Mouse (Mus musculus): ENCODE results near the gene Acbd4.

Gene Acbd4

DNA sequence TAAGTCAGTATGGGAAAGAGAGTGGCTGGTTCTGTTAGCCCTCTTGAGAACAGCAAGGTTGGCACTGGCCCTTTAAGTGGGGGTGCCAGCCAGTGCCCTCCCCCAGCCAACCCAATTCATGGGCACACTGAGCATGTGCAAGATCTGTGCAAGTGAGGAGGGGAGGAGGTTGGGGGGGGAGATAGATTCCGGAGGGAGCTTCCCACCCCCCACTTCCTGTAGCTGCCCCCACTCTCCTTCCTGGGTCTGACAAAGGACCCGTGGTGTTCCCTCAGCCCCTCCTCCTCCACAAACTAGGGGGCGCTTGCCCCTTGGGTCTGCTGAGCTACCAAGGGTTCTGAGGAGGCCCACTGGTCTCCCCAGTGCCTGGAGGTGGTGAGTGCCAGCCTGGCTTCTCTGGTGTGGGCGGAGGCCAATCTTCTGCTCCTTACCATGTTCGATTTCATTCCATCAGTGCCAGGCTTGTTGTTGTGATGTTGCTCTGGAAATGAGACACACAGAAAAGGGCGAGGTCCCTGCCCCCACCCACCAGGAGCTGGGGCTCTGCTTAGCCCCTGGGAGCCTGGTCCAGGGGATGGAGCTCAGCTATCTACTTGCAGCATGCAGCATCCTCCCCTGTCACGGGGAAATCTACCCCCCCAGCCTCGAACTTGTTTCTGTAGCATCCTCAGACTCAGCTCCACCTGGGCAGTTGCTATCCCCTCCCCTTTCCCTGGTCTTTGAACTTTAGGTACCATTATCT is 41.1 kb downstream of the Acbd4 start:
- peak; percentile 58 for DNase-seq (ENCODE audit: low spot score)

- DNase-seq (ENCODE audit: low spot score): no peak
These were observed 43.1 kb downstream of the Acbd4 start for GRCm38 (mm10) chr11:103144309-103145285.

DNA sequence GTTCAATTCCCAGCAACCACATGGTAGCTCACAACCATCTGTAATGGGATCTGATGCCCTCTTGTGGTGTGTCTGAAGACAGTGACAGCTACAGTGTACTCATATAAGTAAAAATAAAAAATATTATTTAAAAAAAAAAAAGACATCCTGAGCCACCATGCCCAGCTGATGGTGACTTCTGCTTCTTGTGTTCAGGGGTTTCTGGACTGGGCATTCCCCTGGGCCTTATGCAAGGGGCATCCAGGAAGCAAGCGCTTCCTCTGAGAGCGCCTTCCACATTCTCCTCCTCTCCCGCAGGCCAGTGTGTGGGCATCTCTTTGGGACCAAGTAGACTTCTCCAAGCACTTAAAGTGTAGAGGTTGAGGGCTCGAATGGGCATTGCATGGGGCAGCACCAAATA is 44.9 kb downstream of the Acbd4 start:
- DNase-seq (ENCODE audit: low spot score): no peak

DNA sequence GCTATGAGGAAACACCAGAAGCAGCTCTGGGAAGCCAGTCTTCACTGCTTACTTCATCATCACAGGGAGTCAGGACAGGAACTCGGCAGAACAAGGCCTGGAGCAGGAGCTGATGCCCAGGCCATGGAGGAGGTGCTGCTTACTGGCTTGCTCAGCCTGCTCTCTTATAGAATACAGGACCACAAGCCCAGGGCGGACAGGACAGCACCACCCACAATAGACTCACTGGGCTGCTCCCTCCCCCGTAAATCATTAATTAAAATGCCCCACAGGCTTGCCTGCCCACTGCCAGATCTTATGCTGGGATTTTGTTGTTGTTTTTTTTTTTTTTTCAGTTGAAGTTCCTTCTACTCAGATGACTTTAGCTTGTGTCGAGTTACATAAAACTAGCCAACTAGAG is 46.3 kb downstream of the Acbd4 start:
- no peak for DNase-seq (ENCODE audit: low spot score)

- DNase-seq (ENCODE audit: low spot score): no peak
These were observed 48.3 kb downstream of the Acbd4 start for GRCm38 (mm10) chr11:103149771-103150170.

DNA sequence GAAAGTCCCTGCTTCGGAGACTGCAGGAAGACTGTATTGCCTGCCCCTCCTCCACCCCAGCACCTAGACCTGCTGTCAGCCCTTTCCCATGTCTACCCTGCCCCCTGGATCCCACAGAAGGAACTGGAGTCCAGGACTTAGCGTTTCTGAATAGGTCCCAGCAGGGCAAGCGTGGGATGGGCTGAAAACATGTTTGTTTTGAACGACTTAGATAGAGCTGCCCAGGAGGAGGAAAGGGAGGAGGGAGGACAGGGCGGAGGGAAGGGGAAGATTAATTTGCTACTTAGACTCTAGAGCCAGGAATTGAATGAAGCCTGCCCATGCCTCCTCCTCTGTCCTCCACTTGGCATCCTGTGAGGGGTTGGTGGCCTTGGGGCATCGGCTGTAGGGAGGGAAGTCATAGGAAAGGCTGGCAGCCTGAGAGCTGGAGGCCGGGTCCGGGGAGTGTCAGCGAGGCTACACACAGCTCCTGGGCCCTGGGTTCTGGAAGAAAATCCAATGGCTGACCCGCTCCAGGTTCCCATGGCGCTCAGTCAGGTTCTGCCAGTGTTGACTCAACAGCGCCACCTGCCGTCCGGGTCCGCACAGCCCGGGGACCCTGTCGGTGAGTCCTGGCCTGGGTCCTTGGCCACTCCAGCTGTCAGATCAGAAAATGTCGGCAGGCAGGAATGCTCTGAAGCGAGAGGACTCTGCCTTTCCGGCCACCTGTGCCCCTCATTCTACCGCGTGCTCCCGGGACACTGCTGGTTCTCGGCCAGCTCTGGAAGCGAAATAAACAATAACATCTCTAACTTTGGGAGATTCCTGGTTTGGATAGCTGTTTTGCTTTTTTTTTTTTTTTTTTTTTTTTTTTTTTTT is 57.4 kb downstream of the Acbd4 start:
- peak; percentile 97 for DNase-seq (ENCODE audit: low spot score)

DNA sequence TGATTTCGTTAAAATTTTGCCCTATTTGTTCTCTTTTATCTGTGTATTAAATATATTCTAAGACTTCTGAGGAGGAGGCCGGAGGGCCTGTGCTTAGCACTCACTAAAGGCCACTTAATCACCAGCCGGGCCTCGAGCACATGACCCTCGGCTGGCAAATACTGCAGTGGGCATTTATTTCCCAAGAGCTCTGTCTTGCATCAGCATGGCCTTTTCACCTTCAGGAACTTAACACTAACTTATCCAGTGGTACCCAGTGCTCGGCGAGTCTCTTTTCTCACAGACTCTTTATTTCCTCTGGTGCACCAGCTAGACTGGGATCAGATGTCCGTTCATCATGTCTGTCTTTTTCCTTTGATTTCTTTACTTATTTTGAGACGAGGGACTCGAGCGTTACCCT is 59.3 kb downstream of the Acbd4 start:
- no peak for DNase-seq (ENCODE audit: low spot score)

DNA sequence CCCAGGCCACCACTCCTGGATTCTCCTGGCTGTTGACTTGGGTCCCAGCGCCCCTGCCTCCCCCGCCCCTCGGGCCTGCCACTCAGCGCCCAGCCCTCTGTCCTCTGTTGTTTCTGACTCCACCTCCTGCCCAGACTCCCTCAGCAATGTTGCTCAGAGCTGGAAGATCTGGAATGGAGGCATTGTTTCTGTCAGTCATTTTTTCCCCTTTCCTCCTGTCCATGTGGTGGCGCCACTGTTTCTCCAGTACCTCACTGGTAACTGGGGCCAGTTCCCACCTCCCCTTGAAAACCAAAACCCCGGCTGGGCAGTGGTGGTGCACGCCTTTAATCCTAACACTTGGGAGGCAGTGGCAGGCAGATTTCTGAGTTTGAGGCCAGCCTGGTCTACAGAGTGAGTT is 60.0 kb downstream of the Acbd4 start:
- DNase-seq (ENCODE audit: low spot score): no peak
